Mouse (Mus musculus) lung, embryonic 16.5 days (tissue): ENCODE results near the gene Tpst2. TPM values are rescaled to one million over a fixed set of nuclear protein-coding genes. Genes with fewer than 3 reads are reported as not detected.

Experiments used
- ATAC-seq: fragments of 200-750 bp; cut with Nextera tagmentation; 2 replicates; pipeline ENCODE4 v1.8.0; 2017; ENCODE audit warnings: low read depth, mild to moderate bottlenecking, moderate library complexity
- H3K27ac ChIP-seq: fragments of 300-500 bp; sonication (generic); 2 replicates; pipeline ENCODE4 v1.5.1; 2014; ENCODE audit warnings: mild to moderate bottlenecking, control low read depth, low read length
- H3K27me3 ChIP-seq: fragments of 300-500 bp; sonication (generic); 2 replicates; pipeline ENCODE4 v1.6.1; 2014; ENCODE audit warnings: low read depth, low read length, mixed read lengths; ENCODE audit not compliant: control insufficient read depth, insufficient read depth
- H3K36me3 ChIP-seq: fragments of 300-500 bp; sonication (generic); 2 replicates; pipeline ENCODE4 v1.6.1; 2014; ENCODE audit warnings: low read length; ENCODE audit not compliant: control insufficient read depth, insufficient read depth
- H3K4me1 ChIP-seq: fragments of 300-500 bp; sonication (generic); replicated peaks from 2 replicates; pipeline ENCODE4 v1.6.1; 2014; ENCODE audit warnings: low read length, mixed read lengths; ENCODE audit not compliant: control insufficient read depth, insufficient read depth
- H3K4me2 ChIP-seq: fragments of 300-500 bp; sonication (generic); 2 replicates; pipeline ENCODE4 v1.6.1; 2014; ENCODE audit warnings: low read depth, low read length, control low read depth
- H3K4me3 ChIP-seq: fragments of 300-500 bp; sonication (generic); 2 replicates; pipeline ENCODE4 v1.5.1; 2014; ENCODE audit warnings: mild to moderate bottlenecking, low read length, control low read depth
- H3K9ac ChIP-seq: fragments of 300-500 bp; sonication (generic); 2 replicates; pipeline ENCODE4 v1.6.1; 2014; ENCODE audit warnings: low read length, control low read depth
- H3K9me3 ChIP-seq: fragments of 300-500 bp; sonication (generic); 2 replicates; pipeline ENCODE4 v1.6.1; 2016; ENCODE audit warnings: low read length; ENCODE audit not compliant: control insufficient read depth
- WGBS: fragments of 180-500 bp; shearing (Covaris S2); extraction: QIAGEN DNeasy Blood & Tissue Kit; methylation state at CpG from one replicate; pipeline ENCODE4 v1.1.7; 2014; 5-methylcytosine and 5-hydroxymethylcytosine counted together
- polyA plus RNA-seq: library from polyadenylated mRNA; unstranded; fragments of >200 nt; fragmentation: Nextera tagmentation; extraction: Ambion mirVana; gene quantifications from 2 replicates; pipeline ENCODE4 v1.2.1, GENCODE M21; 2015

Gene Tpst2
- polyA plus RNA-seq, 1 experiment from 2014 or later: 67.9 TPM

- Histone ChIP-seq H3K4me1 (peaks cover 17% of the 10 kb centered on the region), H3K27me3 (no peaks in the 10 kb centered on the region), H3K4me3 (peak overlapping the region; percentile 85), H3K36me3 (no peaks in the 10 kb centered on the region), H3K9ac (peak overlapping the region; percentile 86), H3K4me2 (peak overlapping the region; percentile 73), H3K27ac (peak overlapping the region; percentile 72), H3K9me3 (no peaks in the 10 kb centered on the region)
- 0% methylated on average over 24 of the region's 24 CpGs for WGBS
- ATAC-seq: no peak; the same call in 1 of the 2 replicates
Observed at GRCm38 (mm10) chr5:112276907-112277348, 437 bp downstream of the Tpst2 start.

GRCm38 (mm10) chr5:112277906-112278470 lies 1.5 kb downstream of the Tpst2 start:
- 78% methylated on average over 11 of the region's 11 CpGs for WGBS
- ATAC-seq: no peak
- no peak overlapping the region for H3K27ac ChIP-seq
- peak overlapping the region; percentile 86; the same call in 1 of the 2 replicates for H3K9ac ChIP-seq
- H3K4me3 ChIP-seq: peak overlapping the region; percentile 85
- no peaks in the 10 kb centered on the region for H3K9me3 ChIP-seq
- H3K36me3 ChIP-seq: no peaks in the 10 kb centered on the region
- peak overlapping the region; percentile 73 for H3K4me2 ChIP-seq
- H3K27me3 ChIP-seq: no peaks in the 10 kb centered on the region
- H3K4me1 ChIP-seq: peaks cover 22% of the 10 kb centered on the region

GRCm38 (mm10) chr5:112279181-112280021 lies 2.9 kb downstream of the Tpst2 start:
- no peak for ATAC-seq
- no peak overlapping the region; the same call in 1 of the 2 replicates for H3K9ac ChIP-seq
- H3K36me3 ChIP-seq: no peaks in the 10 kb centered on the region
- peaks cover 25% of the 10 kb centered on the region for H3K4me1 ChIP-seq
- H3K4me2 ChIP-seq: no peak overlapping the region
- WGBS: 83% methylated on average over 17 of the region's 17 CpGs
- no peaks in the 10 kb centered on the region for H3K9me3 ChIP-seq
- peak overlapping the region; percentile 30; the same call in 1 of the 2 replicates for H3K27ac ChIP-seq
- no peak overlapping the region for H3K4me3 ChIP-seq
- no peaks in the 10 kb centered on the region for H3K27me3 ChIP-seq

GRCm38 (mm10) chr5:112280151-112280550 lies 3.7 kb downstream of the Tpst2 start:
- no peaks in the 10 kb centered on the region for H3K36me3 ChIP-seq
- WGBS: 76% methylated on average over 7 of the region's 7 CpGs
- H3K4me1 ChIP-seq: peaks cover 31% of the 10 kb centered on the region
- H3K4me2 ChIP-seq: no peak overlapping the region
- peak overlapping the region; percentile 8; the same call in 1 of the 2 replicates for H3K9ac ChIP-seq
- H3K9me3 ChIP-seq: no peaks in the 10 kb centered on the region
- H3K4me3 ChIP-seq: no peak overlapping the region
- H3K27me3 ChIP-seq: no peaks in the 10 kb centered on the region
- H3K27ac ChIP-seq: peak overlapping the region; percentile 30
- no peak for ATAC-seq

- Histone ChIP-seq H3K27me3 (no peaks in the 10 kb centered on the region), H3K9ac (0 out of 2 replicates have a peak overlapping the region, but pooled peaks have one; percentile 18), H3K4me2 (no peak overlapping the region), H3K4me1 (peaks cover 27% of the 10 kb centered on the region), H3K9me3 (no peaks in the 10 kb centered on the region), H3K27ac (peak overlapping the region; percentile 16; the same call in 1 of the 2 replicates), H3K36me3 (no peaks in the 10 kb centered on the region), H3K4me3 (no peak overlapping the region)
- ATAC-seq: no peak
- WGBS: 58% methylated on average over 15 of the region's 15 CpGs
Observed at GRCm38 (mm10) chr5:112280863-112281660, 4.6 kb downstream of the Tpst2 start.

- no peak for ATAC-seq
- Histone ChIP-seq H3K4me2 (no peak overlapping the region), H3K9me3 (no peaks in the 10 kb centered on the region), H3K4me3 (no peak overlapping the region), H3K4me1 (peaks cover 31% of the 10 kb centered on the region), H3K36me3 (no peaks in the 10 kb centered on the region), H3K27me3 (no peaks in the 10 kb centered on the region), H3K9ac (0 out of 2 replicates have a peak overlapping the region, but pooled peaks have one; percentile 18), H3K27ac (no peak overlapping the region)
- WGBS: 66% methylated on average over 4 of the region's 4 CpGs
Observed at GRCm38 (mm10) chr5:112281676-112282075, 5.2 kb downstream of the Tpst2 start.

- H3K4me1 ChIP-seq: peaks cover 32% of the 10 kb centered on the region
- no peak overlapping the region for H3K9ac ChIP-seq
- H3K4me3 ChIP-seq: no peak overlapping the region
- H3K4me2 ChIP-seq: no peak overlapping the region
- peak overlapping the region; percentile 80; the same call in 1 of the 2 replicates for H3K27ac ChIP-seq
- H3K9me3 ChIP-seq: no peaks in the 10 kb centered on the region
- H3K27me3 ChIP-seq: no peaks in the 10 kb centered on the region
- ATAC-seq: no peak
- 55% methylated on average over 6 of the region's 6 CpGs for WGBS
- no peaks in the 10 kb centered on the region for H3K36me3 ChIP-seq
Observed at GRCm38 (mm10) chr5:112282123-112282779, 5.8 kb downstream of the Tpst2 start.

- H3K27ac ChIP-seq: peak overlapping the region; percentile 80
- H3K9ac ChIP-seq: no peak overlapping the region
- H3K9me3 ChIP-seq: no peaks in the 10 kb centered on the region
- no peak overlapping the region for H3K4me2 ChIP-seq
- 55% methylated on average over 9 of the region's 9 CpGs for WGBS
- H3K36me3 ChIP-seq: no peaks in the 10 kb centered on the region
- no peaks in the 10 kb centered on the region for H3K27me3 ChIP-seq
- no peak for ATAC-seq
- H3K4me1 ChIP-seq: peaks cover 27% of the 10 kb centered on the region
- H3K4me3 ChIP-seq: no peak overlapping the region
Observed at GRCm38 (mm10) chr5:112282780-112283482, 6.4 kb downstream of the Tpst2 start.
